Mouse (Mus musculus): ENCODE data around the gene Padi1.

Gene Padi1

DNA sequence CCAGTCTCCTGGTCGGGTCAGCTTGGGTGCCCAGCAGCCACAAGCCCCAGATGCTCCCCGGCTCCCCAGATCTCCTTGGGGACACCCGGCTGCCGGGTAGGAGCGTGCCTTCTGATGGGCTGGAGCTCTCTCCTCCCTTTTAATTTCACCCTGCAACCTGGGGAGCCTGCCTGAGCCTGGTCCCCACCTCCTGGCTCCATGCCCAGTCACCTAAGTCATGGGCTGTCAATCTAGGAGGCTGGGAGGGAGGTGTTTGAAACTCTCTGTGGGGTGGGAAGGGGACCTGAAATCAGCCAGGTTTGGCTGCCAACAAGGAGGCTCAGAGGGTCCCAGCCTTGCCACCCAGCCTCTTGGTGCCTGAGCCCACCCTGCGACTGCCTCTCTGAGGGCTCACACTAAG is at the start of gene Padi1:
Padi1 (minus strand) TSS at position 113 of the 400 bp plus-strand sequence.
- 76% methylated on average over 6 of the region's 6 CpGs for WGBS

DNA sequence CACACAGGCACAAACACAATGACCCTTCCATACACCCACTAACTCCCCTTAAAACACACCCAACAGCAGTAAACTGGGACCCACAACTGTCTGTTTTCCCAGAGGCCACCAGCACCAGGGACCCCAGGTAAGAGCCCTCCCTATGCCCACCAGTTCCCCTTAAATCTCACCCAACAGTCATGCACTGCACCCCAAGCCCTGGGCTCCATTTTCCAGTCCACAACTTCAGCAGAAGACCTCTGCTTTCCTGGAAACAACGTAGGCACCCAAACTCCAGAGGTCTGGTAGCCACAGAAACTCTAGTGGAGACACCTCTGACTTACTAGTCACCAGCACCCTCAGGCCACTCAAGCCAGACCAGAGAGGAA is 46.6 kb upstream of the Padi1 start:
- 70% methylated on average over 1 of the region's 1 CpGs for WGBS

DNA sequence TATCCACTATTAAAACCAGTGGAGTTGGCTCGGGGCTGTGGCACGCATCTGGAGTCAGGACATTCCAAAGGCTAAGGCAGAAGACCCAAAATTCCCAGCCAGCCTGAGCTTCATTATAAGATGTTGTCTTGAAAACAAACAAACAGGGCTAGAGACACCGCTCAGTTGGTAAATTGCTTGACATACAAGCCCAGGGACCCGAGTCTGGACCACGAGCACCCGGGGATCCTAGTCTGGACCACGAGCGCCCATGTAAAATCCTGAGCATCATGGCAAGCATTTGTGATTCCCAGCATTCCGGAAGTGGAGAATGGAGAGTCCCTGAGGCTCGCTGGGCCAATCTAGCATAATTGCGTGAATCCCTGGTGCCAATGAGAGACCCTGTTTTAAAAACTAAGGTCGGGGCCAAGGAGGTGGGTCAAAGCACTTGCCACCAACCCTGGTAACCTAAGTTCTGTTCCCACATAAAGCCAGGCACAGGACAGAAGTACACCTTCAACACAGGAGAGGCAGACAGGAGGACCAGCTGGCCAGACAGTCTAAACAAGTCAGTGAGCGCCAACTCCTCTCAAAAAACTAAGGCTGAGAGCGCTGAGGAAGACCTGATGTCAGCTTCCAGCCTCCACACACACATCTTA is 46.1 kb upstream of the Padi1 start:
- 94% methylated on average over 14 of the region's 14 CpGs for WGBS

DNA sequence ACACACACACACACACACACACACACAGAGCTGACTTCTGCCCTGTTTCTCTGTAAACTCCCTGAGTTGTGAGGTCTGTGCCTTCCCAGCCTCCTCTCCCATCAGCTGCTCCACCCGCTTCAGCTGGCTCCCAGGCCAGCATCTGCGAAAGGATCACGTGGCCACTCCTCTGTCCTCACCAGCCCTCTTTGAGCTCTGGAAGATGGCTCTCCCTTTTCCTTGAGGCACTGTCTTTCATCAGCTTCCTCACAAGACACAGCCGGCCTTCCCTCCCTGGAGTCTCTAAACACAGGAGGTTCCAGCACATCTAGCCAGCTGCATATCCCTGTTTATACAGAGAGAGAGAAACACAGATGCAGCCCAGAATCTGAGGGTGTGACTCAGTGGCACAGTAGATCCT is 38.3 kb upstream of the Padi1 start:
- 41% methylated on average over 4 of the region's 4 CpGs for WGBS

DNA sequence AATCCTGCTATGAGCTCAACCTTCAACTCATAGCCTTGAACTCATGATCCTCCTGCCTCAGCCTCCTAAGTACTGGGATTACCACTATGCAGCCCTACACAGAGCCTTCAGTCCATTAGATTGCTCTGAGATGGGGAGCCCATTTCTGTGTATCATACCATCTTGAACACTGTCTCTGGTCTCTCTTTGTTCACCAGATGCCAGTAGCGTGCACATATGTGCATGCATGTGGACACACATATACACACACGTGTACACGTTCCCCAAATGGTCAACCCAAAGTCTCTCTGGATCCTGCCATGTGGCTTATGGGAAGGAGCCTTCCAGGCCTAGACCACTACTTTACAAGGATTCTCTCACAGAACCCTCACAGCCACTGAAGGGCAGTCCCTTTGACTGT is 37.4 kb upstream of the Padi1 start:
- 98% methylated on average over 3 of the region's 3 CpGs for WGBS

DNA sequence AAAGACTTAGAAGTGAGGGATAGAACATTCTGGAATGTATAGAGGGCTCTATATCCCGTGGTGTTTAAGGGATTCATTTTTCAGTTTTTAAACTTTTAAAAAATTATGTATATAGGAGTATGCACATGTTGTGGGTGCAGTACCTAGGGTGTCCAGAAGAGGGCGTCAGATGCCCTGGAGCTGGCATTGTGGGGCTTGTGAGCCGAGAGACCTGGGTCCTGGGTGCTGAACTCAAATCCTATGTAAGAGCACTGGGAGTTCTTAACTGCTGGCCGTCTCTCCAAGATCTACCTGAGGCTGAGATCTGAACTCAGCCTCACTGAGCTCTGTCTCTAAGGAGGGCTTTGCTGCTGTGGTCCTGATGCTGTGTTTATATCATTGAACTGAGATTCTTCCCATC is 36.8 kb upstream of the Padi1 start:
- WGBS, result 64% methylated on average over 4 of the region's 4 CpGs

DNA sequence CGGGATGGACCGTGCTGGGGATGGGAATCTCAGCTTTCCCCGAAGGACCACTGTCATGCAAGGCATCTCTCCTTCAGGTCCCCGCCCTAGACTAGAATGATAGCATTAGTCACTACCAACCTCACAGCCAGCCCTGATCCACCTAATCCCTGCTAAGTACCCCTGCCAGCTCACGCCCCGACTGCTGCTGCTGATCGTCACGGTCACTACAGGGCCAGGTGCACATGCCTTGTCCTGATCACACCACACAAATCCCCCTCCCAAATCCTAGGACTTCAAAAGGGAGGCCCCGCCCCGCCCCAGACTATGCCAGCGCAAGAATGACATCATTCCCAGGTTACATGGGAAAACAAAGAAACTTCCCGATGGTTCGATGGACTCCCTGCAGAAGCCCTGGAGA is 36.2 kb upstream of the Padi1 start:
- 94% methylated on average over 13 of the region's 13 CpGs for WGBS

DNA sequence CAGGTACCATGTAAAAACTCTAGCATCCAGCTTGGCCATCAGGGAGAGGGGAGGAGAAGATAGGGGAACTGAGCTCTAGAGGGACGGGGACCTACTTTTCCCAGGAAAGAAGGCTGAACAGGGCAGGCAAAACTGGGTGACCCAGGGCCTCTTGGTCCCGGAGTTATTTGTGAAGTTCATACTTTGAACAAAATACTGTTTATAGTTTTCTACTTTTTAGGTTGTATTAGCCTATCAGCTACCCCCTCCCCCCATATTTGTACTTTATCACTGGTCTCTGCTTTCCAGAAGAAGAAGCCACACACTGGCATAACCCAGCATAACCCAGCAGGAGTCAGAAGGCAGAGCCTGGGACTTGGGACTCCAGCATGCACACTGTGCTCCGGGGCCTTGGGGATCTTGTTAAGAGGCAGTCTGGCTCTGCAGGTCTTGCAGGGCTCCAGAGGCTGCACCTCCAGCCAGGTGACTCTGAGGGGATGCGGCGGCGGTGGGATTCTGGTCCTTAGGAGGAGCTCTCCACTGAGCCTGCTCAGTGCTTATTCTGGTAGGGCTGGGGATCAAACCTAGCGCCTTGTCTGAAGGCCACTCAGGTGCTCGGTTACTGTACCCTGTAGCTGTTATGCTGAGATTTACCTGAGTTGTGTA is 35.6 kb upstream of the Padi1 start:
- 92% methylated on average over 8 of the region's 8 CpGs for WGBS

DNA sequence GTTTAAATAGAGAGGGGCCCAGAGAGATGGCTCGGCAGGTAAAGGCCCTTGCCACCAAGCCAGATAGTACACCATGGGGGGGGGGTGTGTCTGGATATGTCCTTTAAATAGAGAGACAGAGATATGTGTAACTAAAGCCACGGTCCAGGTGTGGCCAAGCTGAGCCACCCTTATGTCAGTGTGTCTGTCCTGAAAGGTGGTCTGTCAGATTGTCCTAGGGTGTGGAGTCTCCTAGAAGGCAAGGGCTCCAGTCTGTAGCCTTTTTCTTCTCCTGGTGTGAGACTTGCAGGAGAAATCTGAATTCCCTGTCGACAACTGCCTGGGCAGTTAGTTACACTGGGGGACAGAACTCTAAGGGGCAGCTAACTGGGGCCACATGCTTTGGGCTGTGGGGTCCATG is 34.6 kb upstream of the Padi1 start:
- WGBS, result 76% methylated on average over 3 of the region's 3 CpGs

DNA sequence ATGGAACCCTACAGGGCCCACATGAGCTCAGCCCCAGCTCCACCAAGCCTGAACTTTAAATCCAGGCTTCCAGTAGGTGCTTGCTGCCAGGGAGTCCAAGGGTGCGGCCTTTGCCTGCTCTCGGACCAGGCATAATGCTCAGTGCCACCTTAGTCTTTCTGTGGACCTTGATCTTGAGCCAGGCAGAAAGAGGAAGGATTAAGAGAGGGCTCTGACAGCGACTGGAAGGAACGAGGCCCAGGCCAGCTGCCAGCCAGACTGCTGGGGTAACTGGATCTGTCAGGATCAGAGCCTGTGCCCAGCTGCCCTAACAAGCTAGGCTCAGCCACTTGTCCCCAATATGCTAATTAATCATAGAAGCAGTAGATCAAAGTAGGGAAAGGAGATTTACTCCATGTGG is 34.2 kb upstream of the Padi1 start:
- WGBS, result 75% methylated on average over 4 of the region's 4 CpGs

DNA sequence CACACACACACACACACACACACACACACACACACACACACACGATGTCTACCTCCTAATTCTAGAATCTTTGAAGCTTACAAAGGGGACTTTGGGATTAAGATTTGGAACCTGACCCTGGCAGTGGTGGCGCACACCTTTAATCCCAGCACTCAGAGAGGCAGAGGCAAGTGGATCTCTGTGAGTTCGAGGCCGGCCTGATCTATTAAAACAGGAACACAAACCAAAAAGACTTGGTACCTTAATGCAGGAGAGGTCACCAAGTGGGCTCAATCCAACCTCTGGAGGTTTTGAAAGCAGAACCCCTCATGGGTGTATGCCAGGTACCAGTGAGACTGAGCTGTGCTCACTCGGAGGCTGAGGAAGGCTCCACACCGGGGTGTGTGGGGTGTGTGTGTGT is 33.5 kb upstream of the Padi1 start:
- 93% methylated on average over 6 of the region's 6 CpGs for WGBS

DNA sequence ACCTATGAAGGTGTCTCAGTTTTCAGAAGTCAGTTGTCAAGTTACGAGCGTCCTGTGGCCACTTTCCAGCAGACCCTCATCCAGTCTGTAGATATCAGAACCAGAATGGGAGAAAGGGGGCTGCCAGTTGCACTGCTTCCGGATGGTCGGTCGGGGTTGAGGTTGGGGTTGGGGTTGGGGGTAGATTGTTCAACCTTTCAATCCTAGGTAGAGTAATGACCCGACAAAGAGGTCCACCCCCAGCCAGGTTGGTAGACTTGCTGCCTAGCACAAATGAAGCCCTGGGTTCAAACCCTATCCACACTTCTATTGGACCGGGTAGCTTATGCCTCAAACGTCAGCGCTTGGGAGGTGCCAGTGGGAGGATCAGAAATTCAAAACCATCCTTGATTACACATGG is 33.1 kb upstream of the Padi1 start:
- 94% methylated on average over 9 of the region's 9 CpGs for WGBS

DNA sequence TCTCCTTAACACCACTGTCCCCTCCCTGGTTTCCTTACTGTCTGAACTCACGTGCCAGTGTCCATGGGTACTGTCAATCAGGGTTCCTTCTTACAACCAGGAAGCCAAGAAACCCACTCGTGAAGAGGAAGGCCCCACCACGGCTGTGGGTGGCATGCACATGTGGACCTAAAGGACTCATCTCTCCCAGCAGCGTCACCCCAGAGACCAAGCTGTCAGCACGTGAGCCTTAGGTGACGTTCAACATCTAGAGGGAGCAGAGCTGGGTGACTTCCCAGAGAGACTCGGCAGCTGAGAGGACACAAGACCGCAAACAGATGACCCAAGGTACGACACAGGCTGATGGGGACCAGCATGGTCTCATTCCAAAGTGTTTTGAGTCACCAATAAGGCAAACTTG is 31.9 kb upstream of the Padi1 start:
- 82% methylated on average over 9 of the region's 9 CpGs for WGBS

DNA sequence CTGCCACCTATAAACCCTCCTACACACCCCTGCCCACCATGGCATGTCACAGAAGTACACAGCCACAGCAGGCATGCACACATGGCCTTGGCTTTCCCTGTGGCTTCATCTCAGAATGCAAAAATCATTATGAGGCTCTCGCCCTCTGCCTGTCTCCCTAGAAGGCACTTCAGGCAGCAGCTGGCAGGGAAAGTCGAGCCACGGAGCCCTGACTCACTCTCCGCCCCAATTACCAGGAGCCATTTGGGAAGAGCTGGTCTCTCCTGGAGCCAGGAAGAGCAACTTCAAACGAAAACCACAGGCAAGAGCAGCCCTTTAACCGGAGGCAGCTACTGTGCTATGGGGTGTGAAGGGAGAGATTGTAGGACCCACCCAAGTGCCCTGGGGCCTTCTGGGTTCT is 31.1 kb upstream of the Padi1 start:
- WGBS, result 57% methylated on average over 6 of the region's 6 CpGs

DNA sequence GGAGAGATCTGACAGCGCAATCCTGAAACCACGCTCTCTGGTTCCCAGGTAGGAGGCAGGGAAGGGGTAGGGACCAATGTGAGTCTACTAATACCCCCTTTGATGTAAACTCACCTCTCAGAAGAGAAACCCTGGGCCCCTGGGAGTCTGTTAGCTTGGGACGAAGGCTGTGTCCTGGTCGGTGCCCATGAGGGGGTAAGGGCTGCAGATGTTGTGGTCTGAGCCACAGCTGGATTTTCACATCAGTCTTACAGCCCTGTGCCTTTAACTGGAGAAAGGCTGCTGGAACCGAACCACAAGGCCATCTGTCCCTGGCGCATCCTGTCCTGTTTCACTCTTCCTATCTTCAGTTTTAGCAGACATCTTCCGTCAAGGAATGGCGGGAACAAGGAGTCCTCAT is 30.6 kb upstream of the Padi1 start:
- 87% methylated on average over 8 of the region's 8 CpGs for WGBS

DNA sequence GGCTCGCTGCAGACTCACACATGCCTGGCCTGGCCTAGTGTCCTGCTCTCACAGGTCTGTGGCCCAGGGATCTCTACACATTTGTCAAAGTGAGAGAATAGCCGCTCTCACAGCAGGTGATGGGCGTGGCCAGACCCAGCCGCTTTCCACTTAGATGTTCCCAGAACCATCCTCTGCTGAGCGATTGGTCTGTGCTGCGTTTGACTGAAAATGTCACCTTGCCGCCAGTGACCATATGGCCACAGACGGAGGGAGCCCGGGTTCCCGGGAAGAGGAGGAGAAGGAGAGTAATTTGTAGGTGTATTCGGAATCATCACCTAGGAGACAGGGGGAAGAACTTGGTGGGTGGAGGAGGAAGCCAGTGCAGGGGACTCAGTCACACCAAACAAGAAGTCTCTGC is 27.4 kb upstream of the Padi1 start:
- WGBS, result 71% methylated on average over 11 of the region's 11 CpGs

DNA sequence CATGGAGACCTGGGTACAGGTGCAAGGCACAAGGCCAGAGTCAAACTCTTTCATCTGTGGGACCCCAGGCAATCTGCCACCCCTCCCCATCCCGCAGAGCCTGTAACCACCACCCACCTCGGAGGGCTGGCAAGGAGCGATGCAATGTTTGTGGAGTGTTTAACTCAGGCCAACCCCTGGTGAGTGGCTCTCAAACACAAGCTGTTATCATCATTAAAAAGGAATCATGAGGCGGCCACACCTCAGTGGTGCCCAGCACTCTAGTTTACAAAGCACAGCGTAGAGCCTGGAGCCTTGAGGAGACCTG is 27.1 kb upstream of the Padi1 start:
- WGBS, result 91% methylated on average over 5 of the region's 5 CpGs

DNA sequence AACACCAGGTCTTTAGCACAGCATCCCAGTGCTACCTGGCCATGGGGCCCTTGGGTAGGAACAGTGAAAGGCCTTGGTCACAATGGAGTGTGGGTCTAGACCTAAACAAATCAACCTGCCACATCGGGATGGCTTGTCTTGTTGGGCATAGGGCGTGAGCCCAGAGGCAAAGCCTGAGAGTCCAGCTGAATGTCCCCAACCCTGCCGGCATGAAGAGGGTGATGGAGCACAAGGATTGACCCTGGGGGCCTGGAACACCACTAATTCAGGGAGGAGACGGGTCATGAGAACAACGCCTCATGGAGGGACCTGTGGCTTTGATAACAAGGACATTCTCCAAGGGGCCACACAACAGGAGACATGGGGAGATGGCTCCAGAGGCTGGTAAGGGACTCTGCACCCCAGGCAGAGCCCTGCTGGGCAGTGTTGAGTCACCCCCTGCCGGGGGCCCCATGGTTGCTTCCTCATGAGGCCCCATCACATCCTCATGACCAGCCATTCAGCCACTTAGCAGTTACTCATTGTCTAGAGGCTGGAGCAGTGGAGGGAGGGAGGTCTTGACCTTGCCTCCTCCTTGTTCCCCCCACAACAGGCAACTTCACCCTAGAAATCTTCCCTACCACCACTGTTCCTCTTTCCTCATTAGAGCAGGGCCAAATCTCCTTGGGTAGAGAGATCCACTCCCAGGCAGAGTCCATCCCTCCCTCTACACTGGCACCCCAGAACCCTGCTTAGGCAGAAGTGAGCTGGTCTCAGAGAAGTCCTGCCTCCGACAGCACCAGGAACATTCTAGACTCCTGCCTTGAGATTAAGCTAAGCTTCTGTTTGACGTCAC is 26.5 kb upstream of the Padi1 start:
- 89% methylated on average over 8 of the region's 8 CpGs for WGBS

DNA sequence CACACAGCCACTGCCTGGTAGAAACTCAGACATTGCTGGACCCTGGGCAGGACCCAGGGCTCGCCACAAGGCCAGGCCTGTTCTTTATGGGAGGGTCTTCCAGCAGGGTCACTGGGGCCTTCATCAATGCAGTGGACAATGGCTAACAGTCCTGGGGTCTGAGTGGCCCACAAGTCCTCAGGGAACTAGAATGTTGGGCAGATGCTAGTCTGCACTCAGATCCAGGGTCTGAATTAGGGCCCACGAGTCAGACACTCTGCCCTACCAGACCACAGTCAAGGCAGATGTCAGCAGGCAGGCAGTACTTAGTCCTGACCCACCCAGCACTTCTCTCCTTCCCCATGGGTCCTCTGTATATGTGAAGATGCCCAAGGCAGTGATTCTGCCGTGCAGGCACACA is 25.8 kb upstream of the Padi1 start:
- WGBS, result 90% methylated on average over 3 of the region's 3 CpGs

DNA sequence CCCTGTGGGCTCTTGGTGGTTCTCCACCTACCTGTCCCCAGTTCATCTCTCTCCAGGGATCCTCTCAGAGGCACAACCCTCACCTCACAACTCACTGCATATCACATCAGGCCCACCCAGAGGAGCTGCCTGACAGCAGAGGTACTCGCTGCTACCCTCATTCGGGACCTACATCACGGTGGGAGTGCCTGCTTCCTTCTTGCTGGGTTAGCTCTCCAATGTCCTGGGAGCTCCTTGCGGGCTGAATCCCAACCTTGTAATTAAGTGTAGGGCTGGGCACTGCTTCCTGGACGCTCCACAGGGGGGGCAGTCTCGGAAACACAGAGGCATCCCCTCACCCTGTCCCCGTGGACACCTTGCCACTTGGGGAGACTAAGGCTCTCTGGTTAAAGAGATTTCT is 25.3 kb upstream of the Padi1 start:
- 87% methylated on average over 7 of the region's 7 CpGs for WGBS

DNA sequence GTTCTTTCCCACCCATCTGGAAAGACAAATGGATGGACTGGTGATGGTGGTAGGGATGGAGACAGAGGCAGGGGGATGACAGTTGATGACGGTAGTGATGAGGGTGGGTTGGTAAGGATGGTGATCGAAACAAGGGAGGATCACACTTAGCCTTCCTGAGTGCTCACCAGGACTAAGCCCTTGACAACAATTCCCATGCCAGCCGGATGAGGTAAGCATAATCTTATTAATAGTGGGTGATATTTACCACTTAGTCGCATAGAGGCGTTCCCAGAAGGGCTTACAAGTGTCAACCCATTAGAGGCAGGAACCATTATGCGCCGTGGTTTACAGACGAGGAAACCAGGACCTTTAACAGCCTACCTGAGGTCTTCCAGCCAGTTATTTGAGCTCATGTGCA is 24.4 kb upstream of the Padi1 start:
- WGBS, result 92% methylated on average over 8 of the region's 8 CpGs

DNA sequence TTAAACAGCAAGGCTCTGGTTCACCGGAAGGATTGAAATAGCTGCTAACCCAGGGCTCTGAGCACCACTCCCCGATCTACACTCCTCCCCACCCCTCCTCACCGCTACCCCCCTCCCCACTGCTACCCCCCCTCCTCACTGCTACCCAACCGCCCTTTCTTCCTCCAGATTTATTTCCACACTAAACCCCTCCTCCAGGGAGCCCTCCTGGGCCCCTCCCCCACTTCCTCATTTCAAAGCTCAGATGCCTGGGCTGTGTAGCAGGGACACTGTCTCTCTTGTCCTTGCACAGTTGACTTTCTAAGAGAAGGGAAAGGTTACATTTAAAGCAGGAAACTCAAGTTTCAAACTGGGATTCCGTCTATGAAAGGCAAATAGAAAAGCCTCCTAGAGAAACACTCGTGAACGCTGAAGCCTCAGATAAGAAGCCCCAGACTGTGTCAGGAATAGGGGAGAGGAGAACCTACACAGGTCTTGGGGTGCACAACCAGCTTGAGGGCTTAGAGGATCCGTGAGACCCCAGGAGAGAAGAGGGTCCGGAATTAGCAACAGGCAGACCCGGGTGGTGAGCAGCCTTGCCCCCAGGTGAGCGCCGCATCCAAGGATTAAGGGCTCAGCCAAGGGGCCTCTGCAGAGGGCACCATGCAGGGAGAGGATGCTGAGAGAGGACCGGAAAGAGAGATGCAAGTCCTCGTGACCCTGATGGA is 23.1 kb upstream of the Padi1 start:
- WGBS, result 16% methylated on average over 14 of the region's 14 CpGs
